Mouse (Mus musculus) heart, postnatal 0 days (tissue): Measurements from ENCODE around the gene Srpk2. TPM values are rescaled to one million over a fixed set of nuclear protein-coding genes. Genes with fewer than 3 reads are reported as not detected.
A peak's percentile ranks its signal among the peaks of the same experiment; 100 is the strongest.
"Not testable (repeated sequence)": the region's sequence is repeated elsewhere in the genome, so short reads cannot be mapped to it uniquely, and the experiment has no call there.

ENCODE experiments used
- ATAC-seq: fragments of 200-750 bp; cut with Nextera tagmentation; 2 replicates; pipeline ENCODE4 v1.8.0; 2017; ENCODE audit warnings: low read depth, moderate number of reproducible peaks, moderate library complexity; ENCODE audit not compliant: insufficient read depth
- DNase-seq: peaks from one replicate; pipeline ENCODE4 v3.0.0-alpha.2; 2016; ENCODE audit warnings: low spot score
- H3K27ac ChIP-seq: fragments of 300-500 bp; sonication (generic); 2 replicates; pipeline ENCODE4 v1.5.1; 2014; ENCODE audit warnings: low read depth, mild to moderate bottlenecking
- H3K27me3 ChIP-seq: fragments of 300-500 bp; sonication (generic); 2 replicates; pipeline ENCODE4 v1.6.1; 2014; ENCODE audit warnings: low read length, mixed read lengths; ENCODE audit not compliant: control insufficient read depth, insufficient read depth
- H3K36me3 ChIP-seq: fragments of 300-500 bp; sonication (generic); replicated peaks from 2 replicates; pipeline ENCODE4 v1.6.1; 2014; ENCODE audit warnings: low read length, mixed read lengths; ENCODE audit not compliant: control insufficient read depth, insufficient read depth
- H3K4me1 ChIP-seq: fragments of 300-500 bp; sonication (generic); 2 replicates; pipeline ENCODE4 v1.6.1; 2014; ENCODE audit warnings: antibody characterized with exemption; ENCODE audit not compliant: control insufficient read depth, insufficient read depth
- H3K4me2 ChIP-seq: fragments of 300-500 bp; sonication (generic); 2 replicates; pipeline ENCODE4 v1.6.1; 2014; ENCODE audit warnings: low read depth, mild to moderate bottlenecking, low read length, moderate library complexity
- H3K4me3 ChIP-seq: fragments of 300-500 bp; sonication (generic); 2 replicates; pipeline ENCODE4 v1.5.1; 2014; ENCODE audit warnings: low read depth, low read length
- H3K9ac ChIP-seq: fragments of 300-500 bp; sonication (generic); replicated peaks from 2 replicates; pipeline ENCODE4 v1.6.1; 2014; ENCODE audit warnings: low read depth, low read length, mixed read lengths
- H3K9me3 ChIP-seq: fragments of 300-500 bp; sonication (generic); replicated peaks from 2 replicates; pipeline ENCODE4 v1.6.1; 2016; ENCODE audit warnings: low read length; ENCODE audit not compliant: control insufficient read depth
- CTCF ChIP-seq: IDR thresholded peaks from 2 replicates; pipeline ENCODE4 v1.5.1; 2016; ENCODE audit warnings: antibody characterized with exemption, control low read depth, low read depth
- EP300 ChIP-seq: IDR thresholded peaks from 2 replicates; pipeline ENCODE4 v1.6.1; 2016; ENCODE audit warnings: antibody characterized with exemption, low read depth
- WGBS: fragments of 180-500 bp; shearing (Covaris S2); extraction: QIAGEN DNeasy Blood & Tissue Kit; methylation state at CpG from one replicate; pipeline ENCODE4 v1.1.7; 2014; 5-methylcytosine and 5-hydroxymethylcytosine counted together
- polyA plus RNA-seq: library from polyadenylated mRNA; unstranded; fragments of >200 nt; fragmentation: Nextera tagmentation; extraction: Ambion mirVana; gene quantifications from 2 replicates; pipeline ENCODE4 v1.2.1, GENCODE M21; 2015
- total RNA-seq: library from RNA; depleted of rRNA; stranded (reverse); fragments of >200 nt; gene quantifications from 2 replicates; pipeline ENCODE4 v1.2.3, GENCODE M21; 2014; ENCODE audit warnings: low replicate concordance

The Srpk2 gene
- total and polyA plus RNA-seq, 2 experiments from 2014 or later = 14.7 to 52.9 TPM

DNA sequence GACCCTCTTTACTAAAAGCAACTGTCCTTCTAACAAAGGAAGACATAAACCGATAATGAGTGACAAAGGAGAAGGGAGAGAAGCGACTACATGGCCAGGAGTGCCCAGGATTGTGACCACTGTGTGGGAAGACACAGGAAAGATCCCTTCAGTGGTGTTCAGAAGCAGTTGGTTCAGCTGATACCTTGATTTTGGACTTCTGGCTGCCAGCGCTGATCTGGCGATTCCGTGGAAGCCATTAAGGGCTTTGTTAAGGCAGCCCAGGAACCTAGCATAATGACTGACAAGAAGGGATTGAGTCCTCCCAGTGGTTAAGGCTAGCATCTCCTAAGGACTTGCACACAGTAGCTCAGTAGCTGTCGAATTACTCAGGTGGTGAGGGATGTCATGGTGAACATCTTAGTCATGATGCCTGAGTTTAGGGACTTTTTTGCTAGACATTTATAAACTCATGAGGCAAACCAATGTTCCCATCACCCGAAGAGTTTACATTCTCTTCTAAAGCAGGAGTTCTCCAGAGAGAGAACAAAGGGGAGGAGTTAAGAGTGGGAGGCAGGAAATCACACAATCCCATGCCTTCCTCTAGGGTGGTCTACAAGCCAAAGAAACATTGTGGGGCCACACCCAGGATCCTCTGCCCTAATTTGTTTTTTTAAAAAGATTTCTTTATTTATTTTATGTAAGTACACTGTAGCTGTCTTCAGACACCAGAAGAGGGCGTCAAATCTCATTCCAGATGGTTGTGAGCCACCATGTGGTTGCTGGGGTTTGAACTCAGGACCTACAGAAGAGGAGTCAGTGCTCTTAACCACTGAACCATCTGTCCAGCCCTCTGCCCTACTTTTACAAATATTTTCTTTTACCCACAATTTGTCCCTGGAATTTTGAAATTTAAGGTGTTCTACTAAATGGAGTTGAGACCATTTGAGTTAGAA is 29.3 kb upstream of the Srpk2 start:
- no peak for ATAC-seq
- no peak overlapping the region for H3K4me2 ChIP-seq
- DNase-seq = no peak
- peaks cover 17% of the 10 kb centered on the region for H3K36me3 ChIP-seq
- H3K4me3 ChIP-seq = no peak overlapping the region
- H3K27me3 ChIP-seq = no peaks in the 10 kb centered on the region
- H3K9me3 ChIP-seq = no peaks in the 10 kb centered on the region; the same call in 1 of the 2 replicates
- no peak for TF ChIP-seq CTCF
- no peak for TF ChIP-seq EP300
- H3K27ac ChIP-seq = no peak overlapping the region
- H3K9ac ChIP-seq = no peak overlapping the region
- H3K4me1 ChIP-seq = peaks cover 4% of the 10 kb centered on the region; the same call in 1 of the 2 replicates
- 84% methylated on average over 8 of the region's 8 CpGs for WGBS

DNA sequence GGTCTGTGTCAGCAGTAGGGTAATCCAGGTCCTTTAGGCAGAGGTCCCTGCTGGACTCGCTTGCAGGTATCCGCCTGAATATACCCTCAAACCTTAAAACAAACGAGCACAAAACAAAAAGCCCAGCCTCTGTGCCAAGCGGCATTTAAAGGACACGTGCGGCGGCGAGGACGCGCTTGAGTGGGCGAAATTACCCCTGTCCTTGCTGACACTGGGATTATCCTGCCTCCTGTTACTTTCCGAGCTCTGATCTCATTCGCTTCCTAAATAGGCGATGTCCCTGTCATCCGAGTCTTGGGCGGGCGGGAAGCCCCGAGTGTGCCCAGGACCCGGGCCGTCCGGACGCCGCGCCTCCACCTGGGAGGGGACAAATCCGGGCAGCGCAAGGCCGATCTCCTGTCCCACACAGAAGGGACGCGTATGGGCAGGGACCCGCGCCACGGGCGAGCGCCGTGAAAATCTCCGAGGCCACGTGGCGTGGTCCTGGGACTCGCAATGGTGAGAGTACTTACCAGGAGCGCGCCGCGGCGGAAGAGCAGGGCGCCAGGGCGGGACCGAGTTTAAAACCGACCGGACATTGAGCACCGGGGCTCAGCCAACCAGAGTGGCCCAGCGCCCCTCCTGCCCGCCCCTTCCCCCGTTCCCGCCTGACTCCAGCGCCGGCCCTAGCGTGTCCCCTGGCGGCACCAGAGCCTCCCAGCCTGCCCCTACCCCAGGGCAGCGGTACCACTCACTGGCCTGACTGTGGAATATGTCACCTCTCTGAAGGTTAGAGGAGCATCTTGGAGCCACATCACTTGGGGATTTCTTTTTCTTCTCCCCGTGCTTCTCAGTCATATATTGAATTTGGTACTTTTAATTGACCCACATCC is 27.9 kb upstream of the Srpk2 start:
- Histone ChIP-seq H3K27ac (peak overlapping the region; percentile 85), H3K4me3 (peak overlapping the region; percentile 64), H3K27me3 (no peaks in the 10 kb centered on the region), H3K36me3 (peaks cover 23% of the 10 kb centered on the region), H3K4me1 (peaks cover 4% of the 10 kb centered on the region; the same call in 1 of the 2 replicates), H3K9ac (peak overlapping the region; percentile 58), H3K9me3 (peaks cover 7% of the 10 kb centered on the region; the same call in 1 of the 2 replicates), H3K4me2 (peak overlapping the region; percentile 72)
- ATAC-seq (peak; percentile 98), DNase-seq (peak; percentile 62)
- peak; percentile 48 for TF ChIP-seq CTCF
- TF ChIP-seq EP300 = no peak
- WGBS = 4% methylated on average over 52 of the region's 60 CpGs

DNA sequence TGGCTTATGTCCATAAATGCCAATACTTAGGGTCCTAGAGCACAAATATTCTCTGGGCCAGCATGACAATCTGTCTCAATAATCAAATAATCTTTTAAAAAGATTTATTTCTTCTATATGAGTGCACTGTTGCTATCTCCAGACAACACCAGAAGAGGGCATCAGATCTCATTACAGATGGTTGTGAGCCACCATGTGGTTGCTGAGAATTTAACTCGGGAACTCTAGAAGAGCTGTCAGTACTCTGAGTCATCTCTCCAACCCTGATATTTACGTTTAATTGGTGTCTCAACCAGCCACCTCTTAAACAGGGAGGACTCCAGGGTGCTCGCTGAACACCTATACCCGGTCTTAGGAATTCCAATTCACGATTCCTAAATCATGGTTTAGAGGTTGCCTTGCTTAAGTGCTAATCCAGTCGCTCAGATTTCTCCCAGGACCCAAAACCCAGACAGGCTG is 27.3 kb upstream of the Srpk2 start:
- peak; percentile 13; the same call in 1 of the 2 replicates for TF ChIP-seq CTCF
- Histone ChIP-seq H3K4me3 (peak overlapping the region; percentile 64), H3K9ac (peak overlapping the region; percentile 58; the same call in 1 of the 2 replicates), H3K4me2 (peak overlapping the region; percentile 72), H3K27ac (peak overlapping the region; percentile 85), H3K36me3 (peaks cover 29% of the 10 kb centered on the region)
- 43% methylated on average over 6 of the region's 6 CpGs for WGBS
- DNase-seq, H3K9me3 ChIP-seq, H3K4me1 ChIP-seq, H3K27me3 ChIP-seq, ATAC-seq: not testable (repeated sequence)

DNA sequence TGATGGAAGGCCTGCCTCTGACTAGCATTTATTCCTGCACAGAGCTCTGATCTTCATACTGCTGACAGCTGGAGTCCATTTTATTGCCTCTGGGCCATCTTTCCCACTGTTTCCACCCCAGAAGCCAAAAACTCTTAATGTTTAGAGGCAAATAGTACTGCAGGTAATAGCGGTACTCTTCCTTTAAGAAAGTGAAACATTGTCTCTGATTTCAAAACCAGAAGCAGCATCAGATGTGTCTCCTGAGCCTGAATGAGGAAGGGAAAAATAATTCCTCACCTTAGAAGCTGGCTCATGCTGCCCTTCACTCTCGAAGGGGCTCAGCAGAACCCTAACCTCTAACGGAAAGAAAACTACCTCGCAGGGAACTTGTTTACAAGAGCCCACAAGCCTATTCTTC is 26.8 kb upstream of the Srpk2 start:
- 92% methylated on average over 4 of the region's 4 CpGs for WGBS
- DNase-seq = no peak
- Histone ChIP-seq H3K36me3 (peaks cover 30% of the 10 kb centered on the region), H3K4me2 (no peak overlapping the region), H3K27ac (no peak overlapping the region), H3K9me3 (peaks cover 10% of the 10 kb centered on the region; the same call in 1 of the 2 replicates), H3K4me3 (no peak overlapping the region), H3K27me3 (no peaks in the 10 kb centered on the region), H3K9ac (no peak overlapping the region), H3K4me1 (peaks cover 4% of the 10 kb centered on the region; the same call in 1 of the 2 replicates)
- no peak for TF ChIP-seq EP300
- no peak for TF ChIP-seq CTCF
- no peak for ATAC-seq

DNA sequence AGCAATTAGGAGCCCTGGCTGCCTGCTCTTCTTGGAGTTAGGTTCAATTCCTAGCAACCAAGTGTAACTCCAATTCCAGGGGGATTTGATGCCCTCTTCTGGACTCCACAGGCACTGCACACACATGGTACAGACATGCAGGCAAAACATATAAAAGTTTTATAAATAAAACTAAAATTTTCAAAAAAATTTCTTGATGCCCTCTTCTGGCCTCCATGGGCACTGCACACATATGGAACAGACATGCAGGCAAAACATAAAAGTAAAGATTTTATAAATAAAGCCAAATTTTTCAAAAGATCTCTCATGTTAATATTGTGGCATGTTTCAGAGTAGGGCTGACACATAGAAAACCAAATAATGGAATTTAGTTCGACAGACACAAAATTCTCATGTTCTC is 25.2 kb upstream of the Srpk2 start:
- DNase-seq (no peak), ATAC-seq (no peak)
- Histone ChIP-seq H3K9me3 (peaks cover 10% of the 10 kb centered on the region; the same call in 1 of the 2 replicates), H3K4me2 (no peak overlapping the region), H3K9ac (no peak overlapping the region), H3K36me3 (peaks cover 34% of the 10 kb centered on the region), H3K27ac (no peak overlapping the region), H3K4me3 (no peak overlapping the region), H3K4me1 (peaks cover 4% of the 10 kb centered on the region; the same call in 1 of the 2 replicates), H3K27me3 (no peaks in the 10 kb centered on the region)
- 95% methylated on average over 1 of the region's 1 CpGs for WGBS
- no peak for TF ChIP-seq CTCF
- no peak for TF ChIP-seq EP300

DNA sequence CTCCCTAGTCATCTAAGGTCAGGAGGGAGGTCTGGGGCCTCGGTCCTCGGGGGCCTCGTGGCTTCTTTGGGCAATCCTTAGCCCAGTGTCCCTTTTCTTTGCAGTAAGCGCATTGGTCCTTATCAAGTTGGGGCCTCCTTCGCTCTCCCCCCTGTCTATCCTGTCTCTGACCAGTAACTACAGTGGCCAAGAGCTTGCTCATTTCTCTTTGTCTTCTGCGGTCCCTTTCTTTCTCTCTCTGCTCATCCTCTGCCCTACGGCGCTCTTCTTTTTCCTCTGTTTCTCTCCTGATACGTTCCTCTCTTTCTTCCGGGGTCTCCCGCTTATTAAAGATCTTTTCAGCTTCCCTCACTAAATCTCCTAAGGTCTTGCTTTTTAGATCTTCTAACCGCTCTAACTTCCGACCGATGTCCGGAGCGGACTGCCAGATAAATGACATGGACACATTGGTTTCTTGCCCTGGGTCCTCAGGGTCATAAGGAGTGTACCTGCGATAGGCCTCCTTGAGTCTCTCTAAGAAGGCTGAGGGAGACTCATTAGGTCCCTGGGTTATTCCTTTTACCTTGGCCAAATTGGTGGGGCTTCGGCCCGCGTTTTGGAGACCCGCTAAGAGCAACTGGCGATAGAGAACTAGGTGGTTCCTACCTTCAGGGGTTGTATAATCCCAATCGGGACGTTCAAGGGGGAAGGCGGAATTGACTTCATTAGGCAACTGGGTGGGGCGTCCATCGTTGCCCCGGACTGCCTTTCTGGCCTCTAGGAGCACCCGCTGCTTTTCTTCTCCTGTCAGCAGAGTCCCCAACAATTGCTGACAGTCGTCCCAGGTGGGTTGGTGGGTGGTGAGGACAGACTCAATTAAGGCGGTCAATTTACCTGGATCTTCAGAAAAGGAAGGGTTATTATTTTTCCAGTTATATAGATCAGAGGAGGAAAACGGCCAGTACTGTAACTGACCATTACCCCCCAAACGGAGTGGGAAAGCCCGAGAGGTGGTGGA is 22.5 kb upstream of the Srpk2 start:
- DNase-seq = not testable (repeated sequence)

More for the DNA sequence above, 22.5 kb upstream of the Srpk2 start:
- not testable (repeated sequence) for H3K27ac ChIP-seq, H3K9ac ChIP-seq, H3K4me3 ChIP-seq, H3K27me3 ChIP-seq, ATAC-seq, H3K4me1 ChIP-seq, H3K4me2 ChIP-seq
- Histone ChIP-seq H3K9me3 (peaks cover 23% of the 10 kb centered on the region), H3K36me3 (peaks cover 46% of the 10 kb centered on the region)
- WGBS = 99% methylated on average over 29 of the region's 34 CpGs
